Mouse (Mus musculus) gastrocnemius, postnatal 14 days (tissue): ENCODE results near the gene Map3k7cl. TPM values are rescaled to one million over a fixed set of nuclear protein-coding genes. Genes with fewer than 3 reads are reported as not detected.
A peak's percentile ranks its signal among the peaks of the same experiment; 100 is the strongest.

Experiments used
- DNase-seq: peaks from one replicate; pipeline ENCODE4 v3.0.0; 2021; ENCODE audit warnings: mixed read lengths
- intact Hi-C: fragments of 180-260 bp; cut with DNase I; formaldehyde crosslinking; loops from one replicate; pipeline ENCODE4 v1.15.1; 2025; ENCODE audit warnings: low total_unique reads
- total RNA-seq, 2 experiments: library from RNA; stranded (reverse); gene quantifications; 2 replicates each; pipeline ENCODE4 v1.2.3; 2021

Map3k7cl gene
- total RNA-seq, 2 experiments from 2014 or later, result 26.9 to 27.6 TPM

- no peak for DNase-seq
- intact Hi-C loops, result loop anchor here (10.0 kb wide), 1 partner anchor 65 kb away; no protein-coding TSS in a partner anchor
These were observed 26.3 kb downstream of the Map3k7cl start for GRCm38 (mm10) chr16:87579462-87579861.

GRCm38 (mm10) chr16:87582776-87583175 is 29.6 kb downstream of the Map3k7cl start:
- intact Hi-C loops, result loop anchor here (5.0 kb wide), 1 partner anchor 165 kb away; no protein-coding TSS in a partner anchor
- no peak for DNase-seq

- intact Hi-C loops, result loop anchor here (5.0 kb wide), 1 partner anchor 163 kb away; no protein-coding TSS in a partner anchor
- no peak for DNase-seq
These were observed 31.5 kb downstream of the Map3k7cl start for GRCm38 (mm10) chr16:87584618-87585017.

- intact Hi-C loops, result no loop called here
- no peak for DNase-seq
These were observed 32.6 kb downstream of the Map3k7cl start for GRCm38 (mm10) chr16:87585548-87586262.

GRCm38 (mm10) chr16:87587843-87588242 is 34.7 kb downstream of the Map3k7cl start:
- intact Hi-C loops, result no loop called here
- DNase-seq, result no peak

GRCm38 (mm10) chr16:87594145-87594544 is 41.0 kb downstream of the Map3k7cl start:
- DNase-seq, result peak; percentile 10
- intact Hi-C loops, result loop anchor here (5.0 kb wide), 1 partner anchor 77 kb away; no protein-coding TSS in a partner anchor

GRCm38 (mm10) chr16:87595149-87595548 is 42.0 kb downstream of the Map3k7cl start:
- intact Hi-C loops, result loop anchor here (5.0 kb wide), 1 partner anchor 157 kb away; no protein-coding TSS in a partner anchor
- DNase-seq, result no peak

- DNase-seq, result no peak
- intact Hi-C loops, result no loop called here
These were observed 49.8 kb downstream of the Map3k7cl start for GRCm38 (mm10) chr16:87602717-87603526.

- DNase-seq, result no peak
- intact Hi-C loops, result no loop called here
These were observed 50.9 kb downstream of the Map3k7cl start for GRCm38 (mm10) chr16:87604002-87604401.

GRCm38 (mm10) chr16:87604883-87605282 is 51.8 kb downstream of the Map3k7cl start:
- DNase-seq, result no peak
- intact Hi-C loops, result no loop called here

- no peak for DNase-seq
- intact Hi-C loops, result no loop called here
These were observed 54.3 kb downstream of the Map3k7cl start for GRCm38 (mm10) chr16:87607383-87607782.

GRCm38 (mm10) chr16:87607959-87608358 is 54.8 kb downstream of the Map3k7cl start:
- intact Hi-C loops, result no loop called here
- no peak for DNase-seq

GRCm38 (mm10) chr16:87610142-87610541 is 57.0 kb downstream of the Map3k7cl start:
- DNase-seq, result no peak
- intact Hi-C loops, result no loop called here

- intact Hi-C loops, result no loop called here
These were observed 57.6 kb downstream of the Map3k7cl start for GRCm38 (mm10) chr16:87610556-87611295.

GRCm38 (mm10) chr16:87611420-87611819 is 58.3 kb downstream of the Map3k7cl start:
- intact Hi-C loops, result no loop called here
- no peak for DNase-seq

More at GRCm38 (mm10) chr16:87610556-87611295, 57.6 kb downstream of the Map3k7cl start:
- DNase-seq, result no peak

GRCm38 (mm10) chr16:87612218-87612838 is 59.2 kb downstream of the Map3k7cl start:
- no peak for DNase-seq
- intact Hi-C loops, result no loop called here

GRCm38 (mm10) chr16:87617377-87617776 is 64.2 kb downstream of the Map3k7cl start:
- intact Hi-C loops, result no loop called here
- no peak for DNase-seq

- intact Hi-C loops, result no loop called here
- no peak for DNase-seq
These were observed 68.1 kb downstream of the Map3k7cl start for GRCm38 (mm10) chr16:87621246-87621645.

GRCm38 (mm10) chr16:87623881-87624280 is 70.8 kb downstream of the Map3k7cl start:
- intact Hi-C loops, result no loop called here
- no peak for DNase-seq
